Mouse (Mus musculus): ENCODE data around the gene Srl. TPM values are rescaled to one million over a fixed set of nuclear protein-coding genes. Genes with fewer than 3 reads are reported as not detected.

The Srl gene
- total RNA-seq, 2 experiments from 2014 or later = 8.2 to 16.3 TPM

DNA sequence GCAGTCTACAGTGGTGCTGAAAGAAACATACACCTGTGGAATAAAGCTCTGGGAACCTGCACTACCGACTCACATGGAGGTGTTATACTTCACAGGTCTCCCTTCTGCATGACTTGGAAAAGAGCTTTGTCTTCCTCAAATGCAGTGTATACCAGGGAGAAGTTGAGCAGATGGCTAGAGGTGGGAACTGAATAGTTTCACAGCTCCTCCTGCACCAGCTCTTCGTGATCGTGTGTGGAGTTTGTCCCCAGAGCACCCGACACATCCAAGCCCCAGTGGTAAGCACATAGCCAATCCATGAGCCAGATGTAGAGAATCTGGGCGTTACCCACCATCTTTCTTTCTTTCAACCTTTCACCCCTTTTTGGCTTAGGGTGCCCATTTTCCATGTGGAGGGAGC lies 111.4 kb downstream of the Srl start:
- no peak for ATAC-seq (replicated peaks; ENCODE audit: poor library complexity, severe bottlenecking)

Other genes starting within 250 kb of the Srl start
- gene Adcy9, start 121.3 kb downstream of the Srl start, total RNA-seq (2014; fragmentation: Nextera tagmentation) = 1.5 and 2.9 TPM in 2 replicates
- gene Adcy9, start 121.3 kb downstream of the Srl start, total RNA-seq (2017) = 2.5 and 4.7 TPM in 2 replicates
- gene Tfap4, start 18.0 kb upstream of the Srl start, total RNA-seq (2014; fragmentation: Nextera tagmentation) = 34.8 and 46.6 TPM in 2 replicates
- gene Tfap4, start 18.0 kb upstream of the Srl start, total RNA-seq (2017) = 36.4 and 47.6 TPM in 2 replicates
- 2.1 and 2.8 TPM in 2 replicates for gene Glis2, start 52.9 kb upstream of the Srl start, total RNA-seq (2014; fragmentation: Nextera tagmentation)
- 0.39 TPM in 1 of 2 replicates, not detected in the other for gene Glis2, start 52.9 kb upstream of the Srl start, total RNA-seq (2017)
- gene Pam16, start 83.2 kb upstream of the Srl start, total RNA-seq (2014; fragmentation: Nextera tagmentation) = 42.3 and 113 TPM in 2 replicates
- gene Pam16, start 83.2 kb upstream of the Srl start, total RNA-seq (2017) = 45.2 and 50.0 TPM in 2 replicates
- not detected in 2 replicates for gene Vasn, start 98.1 kb upstream of the Srl start, total RNA-seq (2014; fragmentation: Nextera tagmentation)
- gene Vasn, start 98.1 kb upstream of the Srl start, total RNA-seq (2017) = 0.67 TPM in 1 of 2 replicates, not detected in the other
- gene Dnaja3, start 98.2 kb upstream of the Srl start, total RNA-seq (2014; fragmentation: Nextera tagmentation) = 41.9 and 45.8 TPM in 2 replicates
- 60.9 and 66.4 TPM in 2 replicates for gene Dnaja3, start 98.2 kb upstream of the Srl start, total RNA-seq (2017)
- gene Coro7, start 138.0 kb upstream of the Srl start, total RNA-seq (2014; fragmentation: Nextera tagmentation) = 115 and 187 TPM in 2 replicates
- gene Coro7, start 138.0 kb upstream of the Srl start, total RNA-seq (2017) = 39.8 and 58.1 TPM in 2 replicates
- 50.8 and 61.6 TPM in 2 replicates for gene Nmral1, start 177.5 kb upstream of the Srl start, total RNA-seq (2014; fragmentation: Nextera tagmentation)
- gene Nmral1, start 177.5 kb upstream of the Srl start, total RNA-seq (2017) = 75.7 and 82.9 TPM in 2 replicates
- gene Hmox2, start 184.5 kb upstream of the Srl start, total RNA-seq (2014; fragmentation: Nextera tagmentation) = 70.2 and 73.0 TPM in 2 replicates
- 77.2 and 95.9 TPM in 2 replicates for gene Hmox2, start 184.5 kb upstream of the Srl start, total RNA-seq (2017)
- 22.2 and 26.0 TPM in 2 replicates for gene Cdip1, start 248.5 kb upstream of the Srl start, total RNA-seq (2014; fragmentation: Nextera tagmentation)
- 11.4 and 13.1 TPM in 2 replicates for gene Cdip1, start 248.5 kb upstream of the Srl start, total RNA-seq (2017)